Comparison of ENCODE assay signal across 12 mouse cellular contexts in the genomic region with DNA sequence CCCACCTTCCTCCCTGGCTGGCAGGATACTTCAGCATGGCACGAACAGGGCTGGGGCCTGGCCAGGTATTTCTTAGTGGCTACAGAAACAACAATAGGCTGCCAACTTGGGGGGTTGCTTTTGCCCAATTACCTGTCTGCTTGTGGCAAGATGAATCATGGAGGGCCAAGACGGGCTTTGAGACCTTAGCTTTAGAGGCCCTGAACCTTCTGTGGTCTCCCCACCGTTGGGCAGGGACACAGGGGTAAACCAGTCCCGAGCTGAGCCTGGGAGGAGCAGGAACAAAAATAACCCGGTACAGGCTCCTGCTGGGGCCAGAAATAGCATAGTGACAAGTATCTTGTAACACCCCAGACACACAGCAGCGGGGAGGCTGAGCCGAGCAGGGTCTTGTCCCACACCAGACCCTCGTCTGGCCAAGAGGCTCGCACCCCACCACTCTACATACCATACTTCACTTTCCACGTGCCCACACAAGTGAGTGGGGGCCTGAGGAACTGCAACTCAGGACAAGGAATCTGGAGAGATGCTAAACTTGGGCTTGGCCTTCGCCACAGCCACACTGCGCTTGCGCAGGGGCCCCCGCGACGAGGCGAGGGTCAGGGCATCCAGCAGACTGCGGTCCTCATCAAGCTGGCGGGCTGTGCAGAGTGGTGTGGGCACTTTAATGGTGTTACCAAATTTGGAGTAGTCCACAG. TPM values are rescaled to one million over a fixed set of nuclear protein-coding genes. Genes with fewer than 3 reads are reported as not detected.
A peak's percentile ranks its signal among the peaks of the same experiment; 100 is the strongest.
DNase-seq lines count a peak whose midpoint lies in the region; ATAC-seq and TF ChIP-seq lines count a peak whose summit lies in the region.
"Had no signal": no experiment of that assay in that cellular context is flagged by ENCODE, and none has a peak within 500 bp of the region (broad histone marks: within the 10 kb centered on the region; RNA-seq: fewer than 3 reads in every experiment).

No protein-coding gene starts in this region.

- 79% methylated on average over 19 of the region's 19 CpGs for WGBS in forebrain, postnatal 0 days
- WGBS in heart, postnatal 0 days = 29% methylated on average over 19 of the region's 19 CpGs

- H3K27me3 ChIP-seq in forebrain, postnatal 0 days (ENCODE audit: insufficient read depth, low read length) = no peaks in the 10 kb centered on the region
- H3K27me3 ChIP-seq in heart, postnatal 0 days (ENCODE audit: control insufficient read depth, insufficient read depth, low read length) = no peaks in the 10 kb centered on the region

- peak overlapping the region; percentile 31 for H3K4me2 ChIP-seq in forebrain, postnatal 0 days (ENCODE audit: low read depth)
- peak overlapping the region; percentile 75 for H3K4me2 ChIP-seq in heart, postnatal 0 days (ENCODE audit: low read depth, low read length)
- H3K4me2 ChIP-seq: liver, embryonic 11.5 days had no signal

- ATAC-seq in forebrain, postnatal 0 days = no peak
- peak; percentile 77 for ATAC-seq in heart, postnatal 0 days (ENCODE audit: insufficient read depth, low read depth)
- no peak for ATAC-seq in CD4-positive, CD25-positive, alpha-beta regulatory T cell, adult 4 months
- no peak for ATAC-seq in megakaryocyte, adult 5-6 weeks (ENCODE audit: poor library complexity, severe bottlenecking)

- no peaks in the 10 kb centered on the region for H3K9me3 ChIP-seq in forebrain, postnatal 0 days (ENCODE audit: low read length)
- H3K9me3 ChIP-seq in heart, postnatal 0 days (replicated peaks; ENCODE audit: control insufficient read depth, low read length) = no peaks in the 10 kb centered on the region
- H3K9me3 ChIP-seq: midbrain, embryonic 10.5 days had no signal

- no peak for TF ChIP-seq CTCF in forebrain, postnatal 0 days (IDR thresholded peaks at IDR 0.05; ENCODE audit: low read depth)
- TF ChIP-seq CTCF in heart, postnatal 0 days (IDR thresholded peaks at IDR 0.05; ENCODE audit: low read depth) = no peak

- no peak overlapping the region for H3K9ac ChIP-seq in forebrain, postnatal 0 days
- H3K9ac ChIP-seq in heart, postnatal 0 days (replicated peaks; ENCODE audit: low read depth, low read length) = peak overlapping the region; percentile 57

- no peak overlapping the region for H3K4me3 ChIP-seq in forebrain, postnatal 0 days (ENCODE audit: low read depth, low read length)
- H3K4me3 ChIP-seq in heart, postnatal 0 days (ENCODE audit: low read depth, low read length) = peak overlapping the region; percentile 63
- H3K4me3 ChIP-seq: midbrain, embryonic 10.5 days had no signal

- no peak for TF ChIP-seq EP300 in heart, postnatal 0 days (IDR thresholded peaks at IDR 0.05; ENCODE audit: low read depth)

- DNase-seq in gastrocnemius, adult 18-20 months (ENCODE audit: low spot score) = peak; percentile 78
- DNase-seq in gastrocnemius, postnatal 4 days (ENCODE audit: low spot score in 2 of 2) = no peak
- peak; percentile 78 for DNase-seq in brain, adult 2 months (ENCODE audit: low read depth, low spot score)
- no peak for DNase-seq in forebrain, postnatal 0 days
- peak; percentile 85 for DNase-seq in heart, postnatal 0 days (ENCODE audit: low spot score)
- no peak for DNase-seq in spleen, postnatal 14 days (ENCODE audit: low spot score in 2 of 2)
- DNase-seq: kidney, postnatal 25 days had no signal

- H3K4me1 ChIP-seq in forebrain, postnatal 0 days (ENCODE audit: insufficient read depth) = 0 out of 2 replicates have a peak, but pooled peaks cover 6% of the 10 kb centered on the region
- peaks cover 10% of the 10 kb centered on the region for H3K4me1 ChIP-seq in heart, postnatal 0 days (ENCODE audit: control insufficient read depth, insufficient read depth)

- H3K36me3 ChIP-seq in forebrain, postnatal 0 days (ENCODE audit: insufficient read depth) = no peaks in the 10 kb centered on the region
- H3K36me3 ChIP-seq in heart, postnatal 0 days (replicated peaks; ENCODE audit: control insufficient read depth, insufficient read depth, low read length) = no peaks in the 10 kb centered on the region
- H3K36me3 ChIP-seq: midbrain, embryonic 10.5 days had no signal

- no peak overlapping the region for H3K27ac ChIP-seq in forebrain, postnatal 0 days (ENCODE audit: low read depth, low read length)
- peak overlapping the region; percentile 97 for H3K27ac ChIP-seq in heart, postnatal 0 days (ENCODE audit: low read depth)
- H3K27ac ChIP-seq: midbrain, embryonic 10.5 days had no signal

RNA-seq across cellular contexts. Expression of a gene that starts 2.2 kb away (rescaled TPM):
- 100 to 1,000 TPM; 121 to 133 TPM for total RNA-seq in gastrocnemius, adult 18-20 months (2021)
- 10 to 100 TPM; 41.4 to 45.1 TPM for total RNA-seq in gastrocnemius, postnatal 4 days (2021)
- 13.1 TPM in 2 replicates for total RNA-seq in forebrain, postnatal 0 days (2014; rRNA removed)
- 2.6 TPM in 2 replicates for polyA plus RNA-seq in forebrain, postnatal 0 days (2015; fragmentation: Nextera tagmentation; extraction: Ambion mirVana)
- 72.0 and 103 TPM in 2 replicates for total RNA-seq in heart, postnatal 0 days (2014; rRNA removed; ENCODE audit: low replicate concordance)
- 14.4 and 14.6 TPM in 2 replicates for polyA plus RNA-seq in heart, postnatal 0 days (2015; fragmentation: Nextera tagmentation; extraction: Ambion mirVana)
- not detected for polyA plus RNA-seq in CD4-positive, CD25-positive, alpha-beta regulatory T cell, adult 4 months (2017; shearing (Covaris generic))
- not detected in 2 replicates for total RNA-seq in megakaryocyte, adult 5-6 weeks (2015)
- total RNA-seq in megakaryocyte, adult 5-6 weeks (2017) = not detected in 2 replicates
- total RNA-seq: common myeloid progenitor, adult 5-6 weeks had no signal
- polyA plus RNA-seq: liver, embryonic 11.5 days had no signal

Comparison
In these comparisons a context has a peak if more than half of its experiments do, and no peak if none do; other contexts are left out.
1. DNase-seq: peak in gastrocnemius, adult 18-20 months (single experiment), brain, adult 2 months (single experiment) and heart, postnatal 0 days (single experiment); none in gastrocnemius, postnatal 4 days (0 of 2), forebrain, postnatal 0 days (single experiment) and spleen, postnatal 14 days (0 of 2).
2. RNA of a gene that starts 2.2 kb away (total RNA-seq): 121 to 133 TPM in gastrocnemius, adult 18-20 months, 72.0 to 103 TPM in heart, postnatal 0 days, 41.4 to 45.1 TPM in gastrocnemius, postnatal 4 days and 13.1 TPM in forebrain, postnatal 0 days; not detected in megakaryocyte, adult 5-6 weeks; every median in the first group is over 10 times any median in the second.